Mouse (Mus musculus): Measurements from ENCODE around the gene Glce. TPM values are rescaled to one million over a fixed set of nuclear protein-coding genes. Genes with fewer than 3 reads are reported as not detected.

Gene Glce
- polyA plus RNA-seq, 1 experiment from 2014 or later, result 25.0 TPM

GRCm38 (mm10) chr9:62118754-62119153, 3.7 kb downstream of the Glce start:
- H3K4me1 ChIP-seq (ENCODE audit: control insufficient read depth, insufficient read depth, low read length), result no peaks in the 10 kb centered on the region
- no peak overlapping the region for H3K9ac ChIP-seq (ENCODE audit: low read length)
- H3K27me3 ChIP-seq (ENCODE audit: control insufficient read depth, insufficient read depth, low read length), result no peaks in the 10 kb centered on the region
- no peak overlapping the region for H3K27ac ChIP-seq (replicated peaks; ENCODE audit: low read depth, low read length)
- H3K36me3 ChIP-seq (ENCODE audit: control insufficient read depth, insufficient read depth, low read length), result no peaks in the 10 kb centered on the region
- DNase-seq (ENCODE audit: low spot score) (no peak), ATAC-seq (ENCODE audit: insufficient number of reproducible peaks, low FRiP score, low TSS enrichment, low read depth) (no peak)
- WGBS, result 57% methylated on average over 3 of the region's 3 CpGs
- H3K4me3 ChIP-seq (ENCODE audit: low read depth, low read length), result no peak overlapping the region
- H3K4me2 ChIP-seq (ENCODE audit: low read depth, severe bottlenecking), result no peak overlapping the region
- no peaks in the 10 kb centered on the region for H3K9me3 ChIP-seq (ENCODE audit: control insufficient read depth, low read length)

- Histone ChIP-seq H3K4me1 (ENCODE audit: control insufficient read depth, insufficient read depth, low read length) (no peaks in the 10 kb centered on the region), H3K4me3 (ENCODE audit: low read depth, low read length) (no peak overlapping the region), H3K9ac (ENCODE audit: low read length) (no peak overlapping the region), H3K36me3 (ENCODE audit: control insufficient read depth, insufficient read depth, low read length) (no peaks in the 10 kb centered on the region), H3K27me3 (ENCODE audit: control insufficient read depth, insufficient read depth, low read length) (no peaks in the 10 kb centered on the region), H3K27ac (replicated peaks; ENCODE audit: low read depth, low read length) (no peak overlapping the region), H3K4me2 (ENCODE audit: low read depth, severe bottlenecking) (no peak overlapping the region), H3K9me3 (ENCODE audit: control insufficient read depth, low read length) (no peaks in the 10 kb centered on the region)
- 89% methylated on average over 3 of the region's 3 CpGs for WGBS
- no peak for DNase-seq (ENCODE audit: low spot score)
- ATAC-seq (ENCODE audit: insufficient number of reproducible peaks, low FRiP score, low TSS enrichment, low read depth), result no peak
These were observed 6.6 kb downstream of the Glce start for GRCm38 (mm10) chr9:62115826-62116225.

GRCm38 (mm10) chr9:62096603-62097002, 25.9 kb downstream of the Glce start:
- Histone ChIP-seq H3K4me2 (ENCODE audit: low read depth, severe bottlenecking) (no peak overlapping the region), H3K4me1 (ENCODE audit: control insufficient read depth, insufficient read depth, low read length) (no peaks in the 10 kb centered on the region), H3K9ac (ENCODE audit: low read length) (no peak overlapping the region), H3K4me3 (ENCODE audit: low read depth, low read length) (no peak overlapping the region), H3K9me3 (ENCODE audit: control insufficient read depth, low read length) (no peaks in the 10 kb centered on the region), H3K27me3 (ENCODE audit: control insufficient read depth, insufficient read depth, low read length) (no peaks in the 10 kb centered on the region), H3K36me3 (ENCODE audit: control insufficient read depth, insufficient read depth, low read length) (no peaks in the 10 kb centered on the region), H3K27ac (replicated peaks; ENCODE audit: low read depth, low read length) (no peak overlapping the region)
- DNase-seq (ENCODE audit: low spot score) (no peak), ATAC-seq (ENCODE audit: insufficient number of reproducible peaks, low FRiP score, low TSS enrichment, low read depth) (no peak)
- WGBS, result 73% methylated on average over 1 of the region's 1 CpGs

- Histone ChIP-seq H3K27ac (replicated peaks; ENCODE audit: low read depth, low read length) (no peak overlapping the region), H3K27me3 (ENCODE audit: control insufficient read depth, insufficient read depth, low read length) (no peaks in the 10 kb centered on the region), H3K9me3 (ENCODE audit: control insufficient read depth, low read length) (no peaks in the 10 kb centered on the region), H3K4me1 (ENCODE audit: control insufficient read depth, insufficient read depth, low read length) (no peaks in the 10 kb centered on the region), H3K4me3 (ENCODE audit: low read depth, low read length) (no peak overlapping the region), H3K36me3 (ENCODE audit: control insufficient read depth, insufficient read depth, low read length) (no peaks in the 10 kb centered on the region), H3K9ac (ENCODE audit: low read length) (no peak overlapping the region), H3K4me2 (ENCODE audit: low read depth, severe bottlenecking) (no peak overlapping the region)
- 92% methylated on average over 5 of the region's 5 CpGs for WGBS
- no peak for DNase-seq (ENCODE audit: low spot score)
- ATAC-seq (ENCODE audit: insufficient number of reproducible peaks, low FRiP score, low TSS enrichment, low read depth), result no peak
These were observed 30.9 kb downstream of the Glce start for GRCm38 (mm10) chr9:62091604-62092003.

DNA sequence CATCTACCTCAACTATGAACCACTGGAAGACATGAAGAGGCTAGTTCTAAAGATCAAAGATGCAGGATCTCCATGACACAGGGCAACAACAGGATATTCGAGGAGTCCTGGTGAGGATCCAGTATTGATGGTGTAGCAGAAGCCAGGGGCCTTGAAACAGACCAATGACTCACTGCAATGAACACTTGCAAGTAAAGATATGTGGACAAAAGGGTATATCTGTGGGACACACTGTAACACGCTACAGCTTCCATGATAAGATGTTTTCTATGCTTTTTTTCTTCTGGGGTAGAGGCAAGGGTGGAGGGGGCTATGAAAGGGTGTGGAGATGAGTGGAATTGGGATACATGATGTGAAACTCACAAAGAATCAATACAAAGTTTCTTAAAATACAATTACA, 36.9 kb downstream of the Glce start:
- no peak for DNase-seq (ENCODE audit: low spot score)
- no peaks in the 10 kb centered on the region for H3K4me1 ChIP-seq (ENCODE audit: control insufficient read depth, insufficient read depth, low read length)
- no peak overlapping the region for H3K9ac ChIP-seq (ENCODE audit: low read length)
- no peaks in the 10 kb centered on the region for H3K36me3 ChIP-seq (ENCODE audit: control insufficient read depth, insufficient read depth, low read length)
- H3K27ac ChIP-seq (replicated peaks; ENCODE audit: low read depth, low read length), result no peak overlapping the region
- H3K27me3 ChIP-seq (ENCODE audit: control insufficient read depth, insufficient read depth, low read length), result no peaks in the 10 kb centered on the region
- ATAC-seq (ENCODE audit: insufficient number of reproducible peaks, low FRiP score, low TSS enrichment, low read depth), result no peak
- H3K4me2 ChIP-seq (ENCODE audit: low read depth, severe bottlenecking), result no peak overlapping the region
- WGBS, result 98% methylated on average over 2 of the region's 2 CpGs
- no peak overlapping the region for H3K4me3 ChIP-seq (ENCODE audit: low read depth, low read length)
- no peaks in the 10 kb centered on the region for H3K9me3 ChIP-seq (ENCODE audit: control insufficient read depth, low read length)

DNA sequence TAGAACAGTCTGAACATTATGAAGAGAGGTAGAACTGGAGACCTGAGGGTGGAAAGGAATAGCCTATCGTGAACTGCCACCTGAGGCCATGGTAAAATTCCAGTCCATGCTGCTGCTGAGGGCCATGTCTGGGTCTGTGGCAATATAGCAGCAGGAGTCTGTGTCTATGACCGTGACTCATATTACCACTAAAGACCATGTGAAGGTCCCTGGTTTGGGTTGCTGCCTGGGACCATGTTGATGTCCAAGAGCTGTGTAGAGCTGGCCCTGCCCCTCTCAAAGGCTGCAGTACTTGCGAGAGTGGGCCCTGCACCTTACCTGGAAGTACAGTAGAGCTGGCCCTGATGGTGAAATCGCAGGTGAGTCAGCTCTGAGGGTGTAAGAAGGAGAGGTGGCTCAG, 37.6 kb downstream of the Glce start:
- Histone ChIP-seq H3K27ac (replicated peaks; ENCODE audit: low read depth, low read length) (no peak overlapping the region), H3K36me3 (ENCODE audit: control insufficient read depth, insufficient read depth, low read length) (no peaks in the 10 kb centered on the region), H3K4me3 (ENCODE audit: low read depth, low read length) (no peak overlapping the region), H3K4me1 (ENCODE audit: control insufficient read depth, insufficient read depth, low read length) (no peaks in the 10 kb centered on the region), H3K4me2 (ENCODE audit: low read depth, severe bottlenecking) (no peak overlapping the region), H3K9ac (ENCODE audit: low read length) (no peak overlapping the region), H3K27me3 (ENCODE audit: control insufficient read depth, insufficient read depth, low read length) (no peaks in the 10 kb centered on the region), H3K9me3 (ENCODE audit: control insufficient read depth, low read length) (no peaks in the 10 kb centered on the region)
- ATAC-seq (ENCODE audit: insufficient number of reproducible peaks, low FRiP score, low TSS enrichment, low read depth), result no peak
- WGBS, result 81% methylated on average over 4 of the region's 4 CpGs
- DNase-seq (ENCODE audit: low spot score), result no peak

- Histone ChIP-seq H3K9ac (ENCODE audit: low read length) (no peak overlapping the region), H3K4me1 (ENCODE audit: control insufficient read depth, insufficient read depth, low read length) (no peaks in the 10 kb centered on the region), H3K4me2 (ENCODE audit: low read depth, severe bottlenecking) (no peak overlapping the region), H3K36me3 (ENCODE audit: control insufficient read depth, insufficient read depth, low read length) (no peaks in the 10 kb centered on the region), H3K9me3 (ENCODE audit: control insufficient read depth, low read length) (no peaks in the 10 kb centered on the region), H3K27me3 (ENCODE audit: control insufficient read depth, insufficient read depth, low read length) (no peaks in the 10 kb centered on the region), H3K27ac (replicated peaks; ENCODE audit: low read depth, low read length) (no peak overlapping the region), H3K4me3 (ENCODE audit: low read depth, low read length) (no peak overlapping the region)
- WGBS, result 68% methylated on average over 2 of the region's 2 CpGs
- DNase-seq (ENCODE audit: low spot score) (no peak), ATAC-seq (ENCODE audit: insufficient number of reproducible peaks, low FRiP score, low TSS enrichment, low read depth) (no peak)
These were observed 39.5 kb downstream of the Glce start for GRCm38 (mm10) chr9:62082986-62083385.

GRCm38 (mm10) chr9:62081542-62081941, 40.9 kb downstream of the Glce start:
- no peak overlapping the region for H3K4me3 ChIP-seq (ENCODE audit: low read depth, low read length)
- ATAC-seq (ENCODE audit: insufficient number of reproducible peaks, low FRiP score, low TSS enrichment, low read depth), result no peak
- H3K27me3 ChIP-seq (ENCODE audit: control insufficient read depth, insufficient read depth, low read length), result no peaks in the 10 kb centered on the region
- 36% methylated on average over 3 of the region's 3 CpGs for WGBS
- no peaks in the 10 kb centered on the region for H3K4me1 ChIP-seq (ENCODE audit: control insufficient read depth, insufficient read depth, low read length)
- H3K9ac ChIP-seq (ENCODE audit: low read length), result no peak overlapping the region
- H3K4me2 ChIP-seq (ENCODE audit: low read depth, severe bottlenecking), result no peak overlapping the region
- H3K9me3 ChIP-seq (ENCODE audit: control insufficient read depth, low read length), result no peaks in the 10 kb centered on the region
- DNase-seq (ENCODE audit: low spot score), result no peak
- no peaks in the 10 kb centered on the region for H3K36me3 ChIP-seq (ENCODE audit: control insufficient read depth, insufficient read depth, low read length)
- no peak overlapping the region; the same call in 1 of the 2 replicates for H3K27ac ChIP-seq (replicated peaks; ENCODE audit: low read depth, low read length)

GRCm38 (mm10) chr9:62080028-62080760, 42.3 kb downstream of the Glce start:
- no peak overlapping the region for H3K4me2 ChIP-seq (ENCODE audit: low read depth, severe bottlenecking)
- H3K27ac ChIP-seq (replicated peaks; ENCODE audit: low read depth, low read length), result no peak overlapping the region
- DNase-seq (ENCODE audit: low spot score) (no peak), ATAC-seq (ENCODE audit: insufficient number of reproducible peaks, low FRiP score, low TSS enrichment, low read depth) (no peak)
- no peak overlapping the region for H3K9ac ChIP-seq (ENCODE audit: low read length)
- H3K9me3 ChIP-seq (ENCODE audit: control insufficient read depth, low read length), result no peaks in the 10 kb centered on the region
- H3K4me3 ChIP-seq (ENCODE audit: low read depth, low read length), result no peak overlapping the region
- no peaks in the 10 kb centered on the region for H3K27me3 ChIP-seq (ENCODE audit: control insufficient read depth, insufficient read depth, low read length)
- H3K4me1 ChIP-seq (ENCODE audit: control insufficient read depth, insufficient read depth, low read length), result no peaks in the 10 kb centered on the region
- no peaks in the 10 kb centered on the region for H3K36me3 ChIP-seq (ENCODE audit: control insufficient read depth, insufficient read depth, low read length)
